Mouse (Mus musculus) B cell, adult 67 days (primary cell): Measurements from ENCODE around the gene Ncam2. TPM values are rescaled to one million over a fixed set of nuclear protein-coding genes. Genes with fewer than 3 reads are reported as not detected.

Source experiments
- total RNA-seq, 2 experiments: library from RNA; stranded (reverse); gene quantifications; 4 replicates each; pipeline ENCODE4 v1.2.4; 2023

The Ncam2 gene
- not detected for total RNA-seq

DNA sequence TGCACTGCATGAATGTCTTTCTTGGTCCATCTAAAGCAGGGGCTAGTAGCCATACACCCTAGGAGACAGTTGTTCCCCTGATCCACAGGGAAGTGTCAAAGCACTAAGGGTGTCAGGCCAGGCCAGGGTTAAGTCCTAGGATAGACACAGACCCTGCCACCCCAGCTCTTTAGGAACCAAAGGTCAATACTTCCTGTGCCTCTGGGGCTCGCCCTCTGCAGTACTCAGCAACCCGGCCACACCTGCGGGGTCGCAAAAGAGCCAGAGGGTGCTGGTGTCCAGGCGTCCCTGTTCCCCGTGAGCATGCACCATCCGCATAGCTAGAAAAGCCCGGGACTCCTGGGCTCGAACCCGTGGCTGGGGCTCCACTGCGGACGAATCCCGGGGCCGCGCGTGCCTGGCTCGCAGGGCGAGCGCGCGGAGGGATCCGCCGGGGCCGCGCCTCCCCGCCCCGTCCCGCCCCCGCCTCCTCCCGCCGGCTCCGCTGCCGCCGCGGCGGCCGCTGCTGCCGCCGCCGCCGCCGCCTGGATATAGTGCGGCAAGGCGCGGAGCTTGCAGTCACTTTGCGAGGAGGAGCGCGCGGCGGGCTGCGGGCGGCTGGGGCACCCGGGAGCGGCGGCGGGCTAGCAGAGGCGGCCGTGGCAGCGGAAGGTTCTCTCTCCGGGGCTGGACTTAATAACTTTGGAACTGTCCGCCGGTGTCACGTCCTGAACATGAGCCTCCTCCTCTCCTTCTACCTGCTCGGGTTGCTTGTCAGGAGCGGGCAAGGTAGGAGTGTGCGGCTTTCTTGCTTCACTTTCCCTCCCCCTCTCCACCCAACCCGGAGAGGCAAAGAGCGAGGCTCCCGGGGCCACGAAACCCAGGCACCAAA lies at the start of gene Ncam2:
Gene Ncam2, plus strand, starts transcription at position 497 of the 871 bp plus-strand sequence.

